Mouse (Mus musculus): ENCODE data around the gene Map3k11.
"Not testable (repeated sequence)": the region's sequence is repeated elsewhere in the genome, so short reads cannot be mapped to it uniquely, and the experiment has no call there.

Map3k11 gene

DNA sequence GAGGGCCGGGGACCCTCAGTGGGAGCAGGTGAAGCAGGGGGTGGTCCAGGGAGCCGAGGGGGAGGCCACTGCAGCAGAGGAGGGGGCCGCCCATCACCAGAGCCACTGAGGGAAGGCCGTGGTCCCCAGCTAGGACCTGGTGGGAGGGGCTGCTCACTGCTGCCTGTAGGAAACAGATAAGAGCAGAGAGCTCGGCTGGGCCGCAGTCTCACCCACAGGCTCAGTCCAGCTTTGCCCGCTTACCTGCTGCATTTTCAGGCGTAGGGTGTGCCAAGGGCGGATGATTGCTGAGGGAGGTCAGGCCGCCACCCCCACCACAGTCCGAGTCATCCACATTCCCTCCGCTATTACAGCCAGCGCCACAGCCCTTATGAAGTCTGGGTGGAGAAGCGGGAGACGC is 23.1 kb upstream of the Map3k11 start:
- no peak for DNase-seq (ENCODE audit: extremely low spot score, low spot score)

GRCm38 (mm10) chr19:5666386-5666785 is 22.2 kb upstream of the Map3k11 start:
- DNase-seq (ENCODE audit: extremely low spot score, low spot score), result no peak

DNA sequence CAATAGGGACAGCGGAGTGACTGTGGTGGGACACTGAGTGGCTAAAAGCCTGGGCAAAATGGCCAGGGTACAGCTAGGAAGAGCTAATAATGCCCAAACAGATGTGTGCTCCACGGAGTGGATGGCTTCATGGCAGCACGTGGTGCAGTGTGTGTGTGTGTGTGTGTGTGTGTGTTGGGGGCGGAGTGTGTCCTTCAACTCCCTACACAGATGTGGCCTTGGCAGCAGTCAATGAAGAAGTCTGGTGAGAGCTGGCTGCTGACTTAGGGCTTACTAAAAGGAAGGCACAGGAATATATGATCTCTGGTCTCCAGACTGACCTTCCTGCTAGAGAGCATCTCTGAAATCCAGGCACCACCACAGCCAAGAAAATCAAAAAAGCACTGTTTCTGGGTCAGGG is 20.2 kb upstream of the Map3k11 start:
- DNase-seq (ENCODE audit: extremely low spot score, low spot score), result no peak

DNA sequence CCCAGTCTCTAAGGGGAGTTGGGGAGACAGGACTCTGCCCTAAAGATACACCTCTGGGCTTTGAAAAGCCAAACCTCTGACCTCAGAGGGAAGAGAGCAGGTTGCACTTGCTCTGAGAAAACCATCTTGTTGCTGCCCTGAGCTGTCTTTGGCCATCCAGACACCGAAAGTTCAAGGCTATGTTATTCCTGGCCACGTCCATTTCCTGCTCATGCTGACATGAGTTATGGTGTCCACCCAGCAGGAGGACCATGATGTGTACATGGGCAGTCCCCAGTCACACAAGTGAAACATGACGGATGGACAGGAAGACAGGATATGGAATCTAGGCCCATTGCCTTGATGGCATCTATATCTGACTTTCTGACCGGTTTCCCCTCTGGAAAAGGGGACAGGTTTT is 8.1 kb upstream of the Map3k11 start:
- no peak for DNase-seq (ENCODE audit: extremely low spot score, low spot score)

GRCm38 (mm10) chr19:5684236-5684635 is 4.3 kb upstream of the Map3k11 start:
- no peak for DNase-seq (ENCODE audit: extremely low spot score, low spot score)

DNA sequence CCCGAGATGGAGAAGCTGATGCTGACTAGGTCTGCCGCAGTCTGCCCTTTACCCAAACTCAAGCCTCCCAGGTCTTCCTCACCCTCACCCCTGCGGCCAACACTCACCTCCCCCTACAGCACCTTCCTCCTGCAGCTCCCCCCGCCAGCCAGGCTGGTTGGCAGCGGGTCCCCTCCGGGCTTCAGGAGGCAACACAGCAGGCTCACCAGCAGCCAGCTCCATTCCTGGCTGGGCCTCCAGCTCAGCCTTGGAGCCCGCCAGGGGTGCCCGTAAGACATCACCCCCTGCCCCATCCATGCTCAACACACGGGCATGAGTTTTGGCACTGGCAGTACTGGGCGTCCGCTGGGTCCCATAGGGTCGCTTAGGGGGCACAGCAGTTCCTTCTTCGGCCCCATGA is 3.6 kb upstream of the Map3k11 start:
- no peak for DNase-seq (ENCODE audit: extremely low spot score, low spot score)

DNA sequence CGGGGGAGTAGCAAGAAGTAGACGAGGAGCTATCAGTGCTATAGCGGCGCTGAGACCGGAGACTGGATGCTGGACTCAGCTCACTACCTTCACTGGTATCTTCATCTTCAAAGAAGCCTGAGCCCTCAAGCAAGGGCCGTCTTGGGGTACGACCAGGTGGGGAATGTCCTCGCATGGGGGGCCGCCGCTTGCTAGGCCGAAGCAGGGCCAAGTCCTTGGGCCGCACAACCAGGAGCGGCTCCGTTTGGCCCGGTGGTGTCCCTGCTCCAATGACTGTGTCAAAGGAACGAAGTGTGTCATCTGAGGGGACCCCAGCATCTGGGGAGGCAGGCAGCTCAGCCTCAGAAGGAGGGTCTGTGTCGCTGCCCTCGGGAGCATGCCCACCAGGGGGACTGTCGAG is 3.1 kb upstream of the Map3k11 start:
- no peak for DNase-seq (ENCODE audit: extremely low spot score, low spot score)

DNA sequence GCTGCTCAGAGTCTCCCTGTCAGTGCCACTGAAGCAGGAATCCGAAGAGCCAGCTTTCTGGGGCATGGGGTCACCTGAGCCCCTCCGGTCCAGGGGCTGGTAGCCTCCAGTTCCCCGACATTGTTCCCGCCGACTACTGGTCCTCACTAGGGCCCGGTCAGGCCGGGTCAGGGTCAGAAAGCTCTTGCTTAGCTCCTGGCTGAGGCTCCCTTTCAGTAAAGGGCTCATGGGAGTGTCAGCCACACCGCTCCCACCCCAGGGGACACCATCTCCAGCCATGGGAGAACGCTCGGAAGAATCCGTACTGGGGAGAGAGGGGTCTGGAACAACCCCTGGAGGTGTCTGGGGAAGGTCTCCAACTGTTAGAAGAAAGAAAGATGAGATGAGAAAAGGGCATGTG is 2.7 kb upstream of the Map3k11 start:
- DNase-seq (ENCODE audit: extremely low spot score, low spot score), result no peak

DNA sequence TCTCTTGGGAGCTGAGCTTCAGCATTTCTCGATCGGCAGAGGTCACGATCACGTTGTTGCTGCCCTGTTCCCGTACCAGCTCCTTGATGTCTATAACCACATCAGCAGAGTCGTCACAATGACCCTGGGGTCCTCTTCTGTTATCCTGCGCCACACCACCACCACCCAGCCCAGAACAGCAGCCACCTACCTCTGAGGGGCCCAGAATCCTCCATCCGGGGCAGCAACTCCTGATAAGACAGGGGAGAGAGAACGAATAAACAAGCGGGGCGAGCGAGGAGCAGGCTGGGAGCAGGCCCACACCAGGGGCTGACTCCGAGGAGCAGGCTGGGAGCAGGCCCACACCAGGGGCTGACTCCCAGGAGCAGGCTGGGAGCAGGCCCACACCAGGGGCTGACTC is 2.1 kb upstream of the Map3k11 start:
- DNase-seq (ENCODE audit: extremely low spot score, low spot score), result no peak

GRCm38 (mm10) chr19:5686954-5687353 is 1.6 kb upstream of the Map3k11 start:
- DNase-seq (ENCODE audit: extremely low spot score, low spot score), result not testable (repeated sequence)

DNA sequence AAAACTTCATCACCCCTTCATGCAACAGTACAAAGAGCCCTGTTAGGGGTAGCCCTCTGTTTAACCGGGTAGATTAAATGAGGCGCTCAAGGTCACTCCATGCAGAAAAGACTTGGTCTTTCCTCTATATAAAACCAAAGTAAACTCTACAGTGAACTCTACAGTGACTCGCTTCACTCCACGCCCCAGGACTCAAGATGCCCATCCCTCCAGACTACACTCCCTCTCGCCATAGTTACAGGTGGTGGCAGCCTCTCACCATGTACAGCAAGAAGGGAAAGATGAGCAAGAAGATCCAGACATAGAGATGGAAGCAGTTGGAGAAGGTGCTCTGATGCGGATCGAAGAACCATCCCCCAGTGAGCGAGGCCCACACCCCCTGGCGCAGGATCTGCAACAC is 804 bp upstream of the Map3k11 start:
- DNase-seq (ENCODE audit: extremely low spot score, low spot score), result no peak

DNA sequence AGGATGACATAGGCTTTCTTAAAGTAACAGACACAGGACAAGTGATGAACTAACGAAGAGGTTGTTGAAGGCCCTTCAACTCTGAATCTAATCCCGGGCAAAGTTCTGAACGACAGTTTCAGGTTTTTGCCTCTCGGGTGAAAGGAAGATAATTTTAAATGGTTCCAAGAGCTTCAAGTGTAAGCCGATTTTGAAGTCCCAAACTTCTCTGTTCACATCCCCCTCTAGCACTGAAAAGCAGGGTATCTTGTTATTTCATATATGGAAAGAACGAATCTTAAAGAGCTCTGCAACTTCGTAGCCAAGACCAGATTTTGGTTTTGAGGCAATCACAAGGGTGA is 516 bp downstream of the Map3k11 start:
- DNase-seq (ENCODE audit: extremely low spot score, low spot score), result no peak

- DNase-seq (ENCODE audit: extremely low spot score, low spot score), result peak; percentile 74
Measured at GRCm38 (mm10) chr19:5689565-5690342, 1.2 kb downstream of the Map3k11 start.

GRCm38 (mm10) chr19:5690343-5690735 is 1.8 kb downstream of the Map3k11 start:
- no peak for DNase-seq (ENCODE audit: extremely low spot score, low spot score)

DNA sequence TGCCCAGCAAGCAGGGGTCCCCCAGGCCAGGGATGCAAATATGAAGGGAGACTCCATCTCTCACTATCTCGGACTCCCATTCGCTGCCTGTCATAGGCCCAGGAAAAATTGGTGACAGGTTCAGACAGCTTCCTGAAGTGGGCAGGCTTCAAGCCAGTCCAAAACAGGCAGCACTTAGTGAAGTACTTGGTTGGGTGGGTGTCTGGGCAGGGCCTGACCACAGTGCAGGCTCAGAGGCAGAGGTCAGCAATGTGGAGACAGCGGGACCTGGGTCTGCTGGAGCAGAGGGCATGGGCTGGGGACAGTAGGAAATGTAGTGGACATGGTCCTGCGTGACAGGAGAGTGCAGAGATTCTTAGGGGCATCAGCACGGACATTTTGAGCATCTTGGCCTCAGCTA is 3.1 kb downstream of the Map3k11 start:
- no peak for DNase-seq (ENCODE audit: extremely low spot score, low spot score)

GRCm38 (mm10) chr19:5692086-5692912 is 3.8 kb downstream of the Map3k11 start:
- no peak for DNase-seq (ENCODE audit: extremely low spot score, low spot score)

- no peak for DNase-seq (ENCODE audit: extremely low spot score, low spot score)
Measured at GRCm38 (mm10) chr19:5692913-5693396, 4.4 kb downstream of the Map3k11 start.

GRCm38 (mm10) chr19:5693801-5694200 is 5.3 kb downstream of the Map3k11 start:
- no peak for DNase-seq (ENCODE audit: extremely low spot score, low spot score)

DNA sequence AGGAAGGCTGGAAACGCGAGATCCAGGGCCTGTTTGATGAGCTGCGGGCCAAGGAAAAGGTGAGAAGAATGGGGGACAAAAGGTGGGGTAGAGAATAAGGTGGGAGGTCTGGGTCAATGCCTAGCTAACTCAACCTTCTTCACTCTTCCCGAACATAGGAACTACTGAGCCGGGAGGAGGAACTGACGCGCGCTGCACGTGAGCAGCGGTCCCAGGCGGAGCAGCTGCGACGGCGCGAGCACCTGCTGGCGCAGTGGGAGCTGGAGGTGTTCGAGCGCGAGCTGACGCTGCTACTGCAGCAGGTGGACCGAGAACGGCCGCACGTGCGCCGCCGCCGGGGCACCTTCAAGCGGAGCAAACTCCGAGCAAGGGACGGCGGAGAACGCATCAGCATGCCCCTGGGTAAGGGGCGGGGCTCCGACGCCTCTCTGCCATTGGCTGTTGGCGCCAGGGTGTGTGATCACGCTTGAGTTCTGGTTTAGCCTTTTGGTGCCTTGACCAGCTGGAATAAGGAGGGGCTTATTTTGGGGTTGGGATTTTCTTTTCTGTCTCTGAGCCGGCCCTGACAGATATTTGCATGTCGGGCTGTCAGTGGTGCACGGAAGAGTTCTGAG is 7.4 kb downstream of the Map3k11 start:
- DNase-seq (ENCODE audit: extremely low spot score, low spot score), result peak; percentile 55

- DNase-seq (ENCODE audit: extremely low spot score, low spot score), result no peak
Measured at GRCm38 (mm10) chr19:5704163-5704800, 15.7 kb downstream of the Map3k11 start, which contains the start of gene Kcnk7. Kcnk7 (plus strand) TSS chr19:5704367.

DNA sequence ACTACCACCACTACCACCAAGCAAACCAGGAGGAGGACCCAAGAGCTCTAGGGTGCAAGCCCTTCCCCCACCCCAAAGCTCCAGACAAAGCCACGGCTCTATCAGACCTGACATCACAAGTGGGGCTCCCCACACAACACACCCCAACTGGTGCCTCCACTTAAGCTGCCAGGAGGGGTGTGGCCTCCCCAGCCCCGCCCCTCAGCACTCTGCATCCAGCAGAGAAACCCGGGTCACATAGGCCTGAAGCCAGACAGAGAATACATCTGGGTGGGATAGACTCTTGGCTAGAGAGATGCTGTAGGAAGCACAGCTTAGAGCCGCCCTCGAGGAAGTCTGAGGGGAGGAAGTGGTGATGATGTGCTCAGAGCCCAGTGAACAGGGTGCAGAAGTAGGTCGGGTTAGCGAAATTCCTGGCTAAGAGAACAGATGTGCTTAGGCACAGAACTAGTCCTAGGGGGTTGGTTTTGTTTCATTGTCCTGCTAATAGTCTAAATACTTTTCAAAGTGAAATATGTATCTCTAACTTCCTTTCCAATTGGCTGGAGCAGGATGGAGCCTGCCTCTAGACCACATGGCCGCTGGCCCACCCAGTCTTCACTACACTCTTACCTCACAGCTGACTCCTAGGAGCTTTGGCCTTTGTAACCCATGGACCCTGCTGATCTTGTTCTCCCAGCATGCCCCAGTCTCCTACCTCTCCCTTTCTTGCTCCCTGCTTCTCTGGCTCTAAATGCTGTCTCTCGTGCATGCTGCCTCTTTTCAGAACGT is 16.4 kb downstream of the Map3k11 start:
- no peak for DNase-seq (ENCODE audit: extremely low spot score, low spot score)

Measured in neural tube, embryonic 10.5 days (tissue).